Mouse (Mus musculus) hindbrain, embryonic 13.5 days (tissue): ENCODE measurements at regions not wholly inside any gene's neighbourhood (a gene's known extent, or its start where the extent isn't known, plus 50 kb on each side); places are given as distances from the start of the nearest gene placed in this dataset.

ENCODE experiments used
- ATAC-seq: fragments of 200-750 bp; cut with Nextera tagmentation; 2 replicates; pipeline ENCODE4 v1.8.0; 2017; ENCODE audit warnings: moderate TSS enrichment; ENCODE audit not compliant: low FRiP score
- H3K27ac ChIP-seq: fragments of 300-500 bp; sonication (generic); 2 replicates; pipeline ENCODE4 v1.5.1; 2015; ENCODE audit warnings: inconsistent platforms, mild to moderate bottlenecking, moderate library complexity
- H3K27me3 ChIP-seq: fragments of 300-500 bp; sonication (generic); 2 replicates; pipeline ENCODE4 v1.6.1; 2015; ENCODE audit warnings: mild to moderate bottlenecking, inconsistent platforms
- H3K36me3 ChIP-seq: fragments of 300-500 bp; sonication (generic); 2 replicates; pipeline ENCODE4 v1.6.1; 2015; ENCODE audit warnings: mild to moderate bottlenecking, inconsistent platforms
- H3K4me1 ChIP-seq: fragments of 300-500 bp; sonication (generic); replicated peaks from 2 replicates; pipeline ENCODE4 v1.6.1; 2015; ENCODE audit warnings: inconsistent platforms
- H3K4me2 ChIP-seq: fragments of 300-500 bp; sonication (generic); 2 replicates; pipeline ENCODE4 v1.6.1; 2015; ENCODE audit warnings: inconsistent platforms, mild to moderate bottlenecking, moderate library complexity
- H3K4me3 ChIP-seq: fragments of 300-500 bp; sonication (generic); 2 replicates; pipeline ENCODE4 v1.5.1; 2015; ENCODE audit warnings: mild to moderate bottlenecking, inconsistent platforms
- H3K9ac ChIP-seq: fragments of 300-500 bp; sonication (generic); 2 replicates; pipeline ENCODE4 v1.6.1; 2015; ENCODE audit warnings: mild to moderate bottlenecking, inconsistent platforms
- H3K9me3 ChIP-seq: fragments of 300-500 bp; sonication (generic); 2 replicates; pipeline ENCODE4 v1.6.1; 2016; ENCODE audit warnings: inconsistent platforms
- WGBS: fragments of 180-500 bp; shearing (Covaris S2); methylation state at CpG from one replicate; pipeline ENCODE4 v1.1.7; 2015; 5-methylcytosine and 5-hydroxymethylcytosine counted together

DNA sequence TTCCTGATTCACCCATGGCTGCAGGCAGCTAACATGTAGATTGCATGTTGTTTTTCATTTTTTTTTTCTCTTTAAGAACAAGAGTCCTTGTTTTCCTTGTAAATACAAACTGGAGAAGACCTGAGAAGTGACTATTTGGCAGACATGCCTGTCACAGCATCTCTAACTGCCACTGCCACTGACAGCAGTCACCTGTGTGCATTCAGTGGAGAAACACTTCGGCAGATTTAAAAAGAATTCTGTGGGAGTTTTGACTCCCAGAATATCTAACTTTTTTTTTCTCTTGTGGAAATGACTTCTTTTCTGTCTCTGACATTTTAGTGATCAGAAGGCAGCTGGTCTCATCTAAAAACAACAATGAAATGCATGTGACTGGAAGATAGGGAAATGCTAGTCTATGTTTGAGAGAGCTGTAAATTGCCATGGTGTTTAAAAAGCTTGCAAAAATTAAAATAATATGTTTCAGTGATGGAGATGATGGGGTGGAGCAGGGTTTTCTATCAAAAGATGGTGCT, 526.0 kb upstream of the Agtr1b start:
- H3K27me3 ChIP-seq = no peaks in the 10 kb centered on the region
- no peaks in the 10 kb centered on the region for H3K9me3 ChIP-seq
- H3K36me3 ChIP-seq = no peaks in the 10 kb centered on the region
- ATAC-seq = no peak
- no peak overlapping the region for H3K9ac ChIP-seq
- no peak overlapping the region for H3K27ac ChIP-seq
- no peak overlapping the region for H3K4me3 ChIP-seq
- no peaks in the 10 kb centered on the region for H3K4me1 ChIP-seq
- H3K4me2 ChIP-seq = no peak overlapping the region
- 82% methylated on average over 1 of the region's 1 CpGs for WGBS

GRCm38 (mm10) chr3:20864241-20864640, 497.3 kb upstream of the Agtr1b start:
- Histone ChIP-seq H3K27ac (no peak overlapping the region), H3K4me3 (no peak overlapping the region), H3K4me1 (no peaks in the 10 kb centered on the region), H3K9me3 (no peaks in the 10 kb centered on the region), H3K9ac (no peak overlapping the region), H3K4me2 (no peak overlapping the region), H3K27me3 (no peaks in the 10 kb centered on the region), H3K36me3 (no peaks in the 10 kb centered on the region)
- 94% methylated on average over 2 of the region's 2 CpGs for WGBS
- ATAC-seq = no peak

GRCm38 (mm10) chr3:20831038-20831437, 464.1 kb upstream of the Agtr1b start:
- WGBS = 81% methylated on average over 4 of the region's 4 CpGs
- H3K4me3 ChIP-seq = no peak overlapping the region
- no peaks in the 10 kb centered on the region for H3K36me3 ChIP-seq
- H3K4me2 ChIP-seq = no peak overlapping the region
- H3K9me3 ChIP-seq = no peaks in the 10 kb centered on the region
- no peaks in the 10 kb centered on the region for H3K4me1 ChIP-seq
- no peak overlapping the region for H3K27ac ChIP-seq
- no peaks in the 10 kb centered on the region for H3K27me3 ChIP-seq
- ATAC-seq = no peak
- no peak overlapping the region for H3K9ac ChIP-seq

GRCm38 (mm10) chr3:20829391-20829790, 462.4 kb upstream of the Agtr1b start:
- no peak for ATAC-seq
- WGBS = 58% methylated on average over 1 of the region's 1 CpGs
- Histone ChIP-seq H3K4me3 (no peak overlapping the region), H3K9me3 (no peaks in the 10 kb centered on the region), H3K9ac (no peak overlapping the region), H3K27ac (no peak overlapping the region), H3K27me3 (no peaks in the 10 kb centered on the region), H3K4me2 (no peak overlapping the region), H3K36me3 (no peaks in the 10 kb centered on the region), H3K4me1 (no peaks in the 10 kb centered on the region)

- Histone ChIP-seq H3K27me3 (no peaks in the 10 kb centered on the region), H3K36me3 (no peaks in the 10 kb centered on the region), H3K9me3 (no peaks in the 10 kb centered on the region), H3K9ac (no peak overlapping the region), H3K4me1 (no peaks in the 10 kb centered on the region), H3K4me2 (no peak overlapping the region), H3K4me3 (no peak overlapping the region), H3K27ac (no peak overlapping the region)
- WGBS = 84% methylated on average over 3 of the region's 3 CpGs
- no peak for ATAC-seq
Observed at GRCm38 (mm10) chr3:20828811-20829210, 461.8 kb upstream of the Agtr1b start.

- no peak overlapping the region for H3K9ac ChIP-seq
- H3K27me3 ChIP-seq = no peaks in the 10 kb centered on the region
- H3K36me3 ChIP-seq = no peaks in the 10 kb centered on the region
- H3K27ac ChIP-seq = no peak overlapping the region
- no peak for ATAC-seq
- 95% methylated on average over 4 of the region's 4 CpGs for WGBS
- H3K4me1 ChIP-seq = no peaks in the 10 kb centered on the region
- no peaks in the 10 kb centered on the region for H3K9me3 ChIP-seq
- no peak overlapping the region for H3K4me2 ChIP-seq
- no peak overlapping the region for H3K4me3 ChIP-seq
Observed at GRCm38 (mm10) chr3:20825661-20826334, 458.8 kb upstream of the Agtr1b start.

- no peaks in the 10 kb centered on the region for H3K4me1 ChIP-seq
- no peaks in the 10 kb centered on the region for H3K9me3 ChIP-seq
- 42% methylated on average over 1 of the region's 1 CpGs for WGBS
- ATAC-seq = no peak
- no peak overlapping the region for H3K4me3 ChIP-seq
- H3K27me3 ChIP-seq = no peaks in the 10 kb centered on the region
- no peak overlapping the region for H3K9ac ChIP-seq
- no peaks in the 10 kb centered on the region for H3K36me3 ChIP-seq
- H3K27ac ChIP-seq = no peak overlapping the region
- no peak overlapping the region for H3K4me2 ChIP-seq
Observed at GRCm38 (mm10) chr3:20822226-20822625, 455.2 kb upstream of the Agtr1b start.

- Histone ChIP-seq H3K9me3 (no peaks in the 10 kb centered on the region), H3K27me3 (no peaks in the 10 kb centered on the region), H3K4me1 (no peaks in the 10 kb centered on the region), H3K4me3 (no peak overlapping the region), H3K4me2 (no peak overlapping the region), H3K9ac (no peak overlapping the region), H3K27ac (no peak overlapping the region), H3K36me3 (no peaks in the 10 kb centered on the region)
- WGBS = 83% methylated on average over 4 of the region's 4 CpGs
- no peak for ATAC-seq
Observed at GRCm38 (mm10) chr3:20821712-20822111, 454.7 kb upstream of the Agtr1b start.

DNA sequence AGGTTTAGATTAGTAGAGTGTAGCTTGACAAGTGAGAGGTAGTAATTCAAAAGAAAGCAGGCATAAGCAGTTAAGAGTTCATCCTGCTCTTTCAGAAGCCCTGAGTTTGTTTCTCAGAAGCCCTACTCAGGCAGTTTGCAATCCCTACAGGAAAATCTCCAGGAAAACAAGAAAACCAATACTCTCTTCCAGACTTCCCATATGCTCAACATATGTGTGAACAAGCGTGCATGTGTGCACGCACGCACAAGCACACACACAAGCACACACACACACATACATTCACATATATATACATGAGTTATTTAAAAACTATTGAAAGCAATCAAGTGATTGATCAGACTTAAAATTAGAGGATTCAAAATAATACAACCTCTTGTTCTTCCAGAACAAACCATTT, 453.1 kb upstream of the Agtr1b start:
- Histone ChIP-seq H3K9ac (no peak overlapping the region), H3K4me3 (no peak overlapping the region), H3K9me3 (no peaks in the 10 kb centered on the region), H3K27me3 (no peaks in the 10 kb centered on the region), H3K27ac (no peak overlapping the region), H3K4me2 (no peak overlapping the region), H3K4me1 (no peaks in the 10 kb centered on the region), H3K36me3 (no peaks in the 10 kb centered on the region)
- 93% methylated on average over 3 of the region's 3 CpGs for whole genome bisulfite sequencing
- ATAC-seq = no peak

DNA sequence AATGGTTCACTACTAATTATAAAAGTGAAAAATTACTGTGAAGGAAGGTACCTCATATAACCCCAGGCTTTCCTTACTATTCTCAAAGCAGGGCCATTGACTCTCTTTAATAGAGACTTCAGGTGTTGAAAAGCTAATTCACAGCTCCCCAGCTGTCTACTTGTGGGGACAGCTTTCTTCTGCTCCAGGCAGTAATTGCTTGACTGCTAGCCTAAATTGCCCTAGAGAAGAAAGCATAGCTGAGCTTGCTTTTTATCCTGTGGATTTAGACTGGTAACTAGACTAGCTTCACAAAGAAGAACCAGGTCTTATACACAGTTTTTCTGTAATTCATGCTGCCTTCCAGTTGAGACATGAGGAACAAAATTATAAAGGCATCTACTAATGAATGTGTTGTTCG, 452.6 kb upstream of the Agtr1b start:
- no peak overlapping the region for H3K4me2 ChIP-seq
- no peaks in the 10 kb centered on the region for H3K4me1 ChIP-seq
- no peak overlapping the region for H3K27ac ChIP-seq
- no peaks in the 10 kb centered on the region for H3K36me3 ChIP-seq
- WGBS = 81% methylated on average over 1 of the region's 1 CpGs
- no peaks in the 10 kb centered on the region for H3K9me3 ChIP-seq
- no peaks in the 10 kb centered on the region for H3K27me3 ChIP-seq
- no peak overlapping the region for H3K4me3 ChIP-seq
- no peak for ATAC-seq
- no peak overlapping the region for H3K9ac ChIP-seq

DNA sequence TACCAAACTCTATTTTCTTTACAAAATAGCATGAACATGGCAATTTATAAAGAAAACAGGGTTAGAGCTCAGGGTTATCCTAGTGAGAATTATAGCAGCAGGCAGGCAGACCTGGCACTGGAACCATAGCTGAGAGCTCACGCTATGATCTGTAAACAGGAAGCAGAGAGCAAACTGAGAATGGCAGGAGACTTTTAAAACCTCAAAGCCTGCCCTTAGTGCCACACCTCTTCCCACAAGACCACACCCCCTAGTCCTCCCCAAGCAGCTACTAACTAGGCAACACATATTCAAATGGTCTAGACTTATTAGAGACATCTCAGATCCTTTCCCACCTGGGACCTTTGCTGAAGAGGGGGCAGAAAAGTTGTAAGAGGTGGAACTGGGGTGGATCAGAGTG, 449.6 kb upstream of the Agtr1b start:
- Histone ChIP-seq H3K36me3 (no peaks in the 10 kb centered on the region), H3K4me1 (no peaks in the 10 kb centered on the region), H3K9me3 (no peaks in the 10 kb centered on the region), H3K9ac (no peak overlapping the region), H3K4me2 (no peak overlapping the region), H3K27ac (no peak overlapping the region), H3K27me3 (no peaks in the 10 kb centered on the region), H3K4me3 (no peak overlapping the region)
- WGBS = 52% methylated on average over 1 of the region's 1 CpGs
- no peak for ATAC-seq

DNA sequence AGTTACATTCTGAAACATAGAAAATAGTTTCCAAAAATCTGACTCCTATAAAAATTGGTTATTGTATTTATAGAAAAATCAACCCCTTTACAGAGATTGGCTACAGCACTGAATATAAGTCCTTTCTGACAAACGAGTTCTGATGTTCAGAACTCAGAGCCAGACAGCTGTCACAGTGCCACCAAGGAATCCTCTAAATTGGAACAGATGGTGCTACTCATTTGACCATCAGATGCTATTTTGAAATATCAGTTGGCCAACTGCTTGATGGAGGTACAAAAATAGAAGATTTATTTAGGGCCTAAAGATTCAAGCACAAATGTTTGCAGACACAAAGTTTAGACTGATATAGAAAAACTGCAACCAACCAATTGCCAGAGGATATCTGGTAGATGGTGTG, 427.3 kb upstream of the Agtr1b start:
- H3K4me2 ChIP-seq = no peak overlapping the region
- H3K4me1 ChIP-seq = no peaks in the 10 kb centered on the region
- no peak for ATAC-seq
- no peak overlapping the region for H3K27ac ChIP-seq
- WGBS = 34% methylated on average over 1 of the region's 1 CpGs
- H3K4me3 ChIP-seq = no peak overlapping the region
- H3K36me3 ChIP-seq = no peaks in the 10 kb centered on the region
- no peaks in the 10 kb centered on the region for H3K9me3 ChIP-seq
- H3K27me3 ChIP-seq = no peaks in the 10 kb centered on the region
- no peak overlapping the region for H3K9ac ChIP-seq

DNA sequence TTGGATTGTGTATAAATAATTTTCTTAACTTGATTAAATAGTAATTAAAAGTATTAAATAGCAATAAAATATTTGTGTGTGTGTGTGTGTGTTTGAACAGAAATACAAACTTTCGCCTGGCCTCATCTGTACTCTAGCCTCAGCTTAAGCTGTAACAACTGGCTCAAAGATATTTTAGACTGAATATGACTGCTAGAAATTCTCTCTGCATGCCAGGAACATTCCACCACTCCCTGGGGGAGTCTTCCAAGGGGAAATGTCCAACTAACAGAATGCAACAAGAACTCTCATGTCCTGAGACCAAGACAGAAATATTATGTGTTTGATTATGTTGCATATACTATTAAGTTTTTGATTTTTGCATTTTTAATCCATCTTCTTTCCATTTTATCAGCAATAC, 425.5 kb upstream of the Agtr1b start:
- H3K4me3 ChIP-seq = no peak overlapping the region
- no peak overlapping the region for H3K27ac ChIP-seq
- no peaks in the 10 kb centered on the region for H3K27me3 ChIP-seq
- no peaks in the 10 kb centered on the region for H3K9me3 ChIP-seq
- H3K36me3 ChIP-seq = no peaks in the 10 kb centered on the region
- H3K4me2 ChIP-seq = no peak overlapping the region
- WGBS = 86% methylated on average over 1 of the region's 1 CpGs
- H3K4me1 ChIP-seq = no peaks in the 10 kb centered on the region
- no peak overlapping the region for H3K9ac ChIP-seq
- ATAC-seq = no peak
